Mouse (Mus musculus): ENCODE results near the gene Psg17.

DNA sequence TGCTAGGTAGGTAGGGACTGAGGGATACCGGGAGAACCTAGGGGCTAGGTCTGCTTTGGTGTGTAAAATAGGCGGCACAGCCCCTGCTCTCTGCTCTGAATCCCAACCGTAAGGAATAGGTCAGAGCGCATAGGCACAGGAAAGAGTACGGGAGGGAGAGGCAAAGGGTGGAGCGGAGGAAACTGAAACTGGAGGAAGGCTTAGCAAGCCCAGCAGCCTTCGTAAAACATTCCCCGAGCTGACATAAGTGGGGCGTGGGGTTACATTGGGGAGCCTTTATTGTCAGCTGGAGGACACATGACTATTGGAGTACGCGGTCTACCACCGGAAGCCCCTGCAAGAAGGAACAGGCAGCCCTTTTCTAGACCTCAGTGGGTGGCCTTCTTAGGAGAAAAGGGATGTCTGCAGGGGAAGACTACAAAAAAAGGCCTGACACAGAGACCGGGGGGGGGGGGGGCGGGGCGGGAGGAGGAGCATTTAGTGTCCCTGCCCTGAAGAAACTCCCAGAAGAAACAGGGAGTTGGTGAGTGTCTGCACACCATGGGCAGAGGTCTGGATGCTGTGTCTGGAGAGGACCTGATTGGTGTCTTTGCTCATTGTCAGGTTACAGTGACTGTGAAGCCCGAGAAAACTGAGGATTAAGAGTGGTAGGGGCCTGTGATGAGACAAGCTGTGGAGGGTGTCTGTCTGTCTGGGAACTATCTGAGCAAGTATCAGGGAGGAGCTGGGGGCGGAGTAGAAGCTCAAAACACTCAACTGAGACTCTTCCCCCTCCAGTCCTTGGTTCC lies 19.2 kb upstream of the Psg17 start:
- TF ChIP-seq POLR2A (IDR thresholded peaks at IDR 0.05; ENCODE audit: borderline replicate concordance, control insufficient read depth, low read depth, low read length) (no peak), CTCF (IDR thresholded peaks at IDR 0.05; ENCODE audit: control insufficient read depth, insufficient read depth, low read length) (no peak)

All from bone marrow, adult 2 months (tissue).